Mouse (Mus musculus) forebrain, embryonic 14.5 days (tissue): ENCODE results near the gene Smpx. TPM values are rescaled to one million over a fixed set of nuclear protein-coding genes. Genes with fewer than 3 reads are reported as not detected.

Experiments used
- ATAC-seq: fragments of 200-750 bp; cut with Nextera tagmentation; 2 replicates; pipeline ENCODE4 v1.8.0; 2017; ENCODE audit warnings: mild to moderate bottlenecking, moderate library complexity
- DNase-seq: peaks from one replicate; pipeline ENCODE4 v3.0.0-alpha.2; 2015; ENCODE audit warnings: low spot score
- H3K27ac ChIP-seq: fragments of 300-500 bp; sonication (generic); 2 replicates; pipeline ENCODE4 v1.5.1; 2014; ENCODE audit warnings: low read depth, mild to moderate bottlenecking, control low read depth, low read length, moderate library complexity
- H3K27me3 ChIP-seq: fragments of 300-500 bp; sonication (generic); replicated peaks from 2 replicates; pipeline ENCODE4 v1.6.1; 2014; ENCODE audit warnings: low read length, control low read depth, mixed read lengths; ENCODE audit not compliant: control insufficient read depth, insufficient read depth
- H3K36me3 ChIP-seq: fragments of 300-500 bp; sonication (generic); 2 replicates; pipeline ENCODE4 v1.6.1; 2014; ENCODE audit warnings: low read length, control low read depth; ENCODE audit not compliant: control insufficient read depth, insufficient read depth
- H3K4me1 ChIP-seq: fragments of 300-500 bp; sonication (generic); 2 replicates; pipeline ENCODE4 v1.6.1; 2014; ENCODE audit warnings: antibody characterized with exemption, low read length, control low read depth; ENCODE audit not compliant: control insufficient read depth, insufficient read depth
- H3K4me2 ChIP-seq: fragments of 300-500 bp; sonication (generic); 2 replicates; pipeline ENCODE4 v1.6.1; 2014; ENCODE audit warnings: mild to moderate bottlenecking, control low read depth, low read length
- H3K4me3 ChIP-seq: fragments of 300-500 bp; sonication (generic); 2 replicates; pipeline ENCODE4 v1.5.1; 2014; ENCODE audit warnings: low read depth, low read length, control low read depth
- H3K9ac ChIP-seq: fragments of 300-500 bp; sonication (generic); 2 replicates; pipeline ENCODE4 v1.6.1; 2014; ENCODE audit warnings: mild to moderate bottlenecking, low read length, control low read depth, moderate library complexity
- H3K9me3 ChIP-seq: fragments of 300-500 bp; sonication (generic); replicated peaks from 2 replicates; pipeline ENCODE4 v1.6.1; 2016; ENCODE audit warnings: low read length, control low read depth, mixed read lengths; ENCODE audit not compliant: control insufficient read depth
- WGBS: fragments of 180-500 bp; shearing (Covaris S2); extraction: QIAGEN DNeasy Blood & Tissue Kit; methylation state at CpG from one replicate; pipeline ENCODE4 v1.1.7; 2014; 5-methylcytosine and 5-hydroxymethylcytosine counted together
- polyA plus RNA-seq: library from polyadenylated mRNA; unstranded; fragments of >200 nt; fragmentation: Nextera tagmentation; extraction: Ambion mirVana; gene quantifications from 2 replicates; pipeline ENCODE4 v1.2.1, GENCODE M21; 2014

Gene Smpx
- not detected in 2 replicates for polyA plus RNA-seq

DNA sequence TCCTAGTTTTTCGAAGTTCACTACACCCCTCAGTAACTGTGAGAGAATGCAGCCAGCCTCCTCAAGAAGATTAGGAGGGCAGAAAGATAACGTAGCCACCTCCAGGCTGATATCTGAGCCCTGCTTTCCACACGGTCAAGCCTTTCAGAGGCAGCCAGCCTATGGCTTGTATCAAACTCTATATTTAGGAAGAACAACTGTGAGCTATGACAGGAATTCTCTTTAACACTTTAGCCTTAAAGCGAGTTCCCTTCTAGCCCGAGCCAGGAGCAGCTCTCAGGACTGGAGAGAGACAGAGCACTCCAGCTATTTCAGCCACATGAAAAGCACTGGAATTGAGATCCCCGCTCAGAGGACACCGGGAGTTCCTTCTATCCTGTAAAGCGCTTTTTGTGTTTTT is at the start of gene Smpx:
TSS of gene Smpx (plus strand) at position 49 of the 400 bp plus-strand sequence.
- WGBS = 72% methylated on average over 8 of the region's 8 CpGs
- H3K27ac ChIP-seq = no peak within 1 kb of the TSS
- H3K27me3 ChIP-seq = no peaks in the 10 kb centered on the region
- H3K9me3 ChIP-seq = no peaks in the 10 kb centered on the region
- no peak within 1 kb of the TSS for H3K4me2 ChIP-seq
- no peaks in the 10 kb centered on the region for H3K36me3 ChIP-seq
- no peak within 1 kb of the TSS for H3K4me3 ChIP-seq
- no peaks in the 10 kb centered on the region for H3K4me1 ChIP-seq
- ATAC-seq = no peak
- no peak within 1 kb of the TSS for H3K9ac ChIP-seq
- no peak for DNase-seq

DNA sequence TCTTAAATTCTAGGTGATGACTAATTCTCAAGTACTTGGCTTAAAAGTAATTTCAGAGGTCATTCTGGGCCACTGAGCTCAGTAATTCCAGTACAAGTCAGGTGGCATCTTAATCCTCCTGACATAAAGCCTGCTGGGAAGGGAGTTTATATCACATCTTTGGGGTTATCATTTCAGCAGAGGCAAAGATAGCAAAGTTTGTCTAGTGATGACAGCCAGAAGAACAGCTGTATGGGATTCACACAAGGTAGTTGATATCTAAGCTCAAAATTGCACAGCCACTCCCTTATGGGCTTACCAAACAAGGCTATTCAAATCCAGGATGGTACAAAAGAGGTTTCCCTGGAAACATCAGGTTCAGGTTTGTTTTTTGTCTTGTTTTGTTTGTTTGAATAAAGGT is 43.7 kb upstream of the Smpx start:
- H3K36me3 ChIP-seq = no peaks in the 10 kb centered on the region
- H3K4me3 ChIP-seq = no peak overlapping the region
- ATAC-seq (no peak), DNase-seq (no peak)
- no peak overlapping the region for H3K4me2 ChIP-seq
- no peak overlapping the region for H3K27ac ChIP-seq
- no peak overlapping the region for H3K9ac ChIP-seq
- no peaks in the 10 kb centered on the region for H3K4me1 ChIP-seq
- H3K27me3 ChIP-seq = no peaks in the 10 kb centered on the region
- H3K9me3 ChIP-seq = no peaks in the 10 kb centered on the region

DNA sequence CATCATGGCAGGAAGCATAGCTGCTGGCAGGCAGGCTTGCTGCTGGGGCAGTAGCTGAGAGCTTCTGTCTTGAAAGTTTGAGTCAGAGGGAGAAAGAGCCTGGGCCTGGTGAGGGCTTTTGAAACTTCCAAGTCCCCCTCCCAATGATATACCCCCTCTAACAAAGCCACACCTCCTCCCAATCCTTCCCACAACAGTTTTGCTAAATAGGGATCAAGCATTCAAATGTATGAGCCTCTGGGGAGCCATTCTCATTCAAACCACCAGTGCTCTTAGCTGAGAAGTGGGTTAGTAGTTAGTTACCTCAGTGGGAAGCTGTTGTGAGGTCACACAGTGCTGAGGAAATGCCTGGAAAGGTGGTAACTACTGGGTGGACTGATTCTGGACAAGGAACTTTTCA is 41.4 kb upstream of the Smpx start:
- Histone ChIP-seq H3K27ac (no peak overlapping the region), H3K4me1 (no peaks in the 10 kb centered on the region), H3K4me3 (no peak overlapping the region), H3K9me3 (no peaks in the 10 kb centered on the region), H3K4me2 (no peak overlapping the region), H3K27me3 (no peaks in the 10 kb centered on the region), H3K36me3 (no peaks in the 10 kb centered on the region), H3K9ac (no peak overlapping the region)
- no peak for ATAC-seq
- DNase-seq = no peak

DNA sequence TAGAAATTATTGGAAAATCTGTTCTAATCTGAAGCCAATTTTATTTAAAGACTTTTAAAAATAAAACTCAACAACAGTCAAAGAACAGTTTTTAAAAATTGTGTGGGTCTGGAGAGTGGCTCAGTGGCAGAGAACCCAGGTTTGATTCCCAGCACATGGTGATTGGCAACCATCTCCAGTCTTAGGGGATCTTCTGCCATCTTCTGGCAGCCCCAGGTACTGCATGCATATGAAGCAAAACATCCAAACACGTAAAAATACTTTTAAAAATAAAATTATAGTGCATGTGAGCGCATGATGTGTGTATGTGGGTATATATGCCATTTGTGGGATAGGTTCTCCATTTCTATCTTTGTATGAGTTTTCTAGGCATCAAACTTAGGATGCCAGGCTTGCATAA is 26.9 kb upstream of the Smpx start:
- H3K9ac ChIP-seq = no peak overlapping the region
- H3K9me3 ChIP-seq = no peaks in the 10 kb centered on the region
- H3K4me3 ChIP-seq = no peak overlapping the region
- no peak overlapping the region for H3K27ac ChIP-seq
- no peaks in the 10 kb centered on the region for H3K36me3 ChIP-seq
- no peaks in the 10 kb centered on the region for H3K27me3 ChIP-seq
- no peak for ATAC-seq
- DNase-seq = no peak
- no peaks in the 10 kb centered on the region for H3K4me1 ChIP-seq
- no peak overlapping the region for H3K4me2 ChIP-seq
- WGBS = 71% methylated on average over 2 of the region's 2 CpGs

DNA sequence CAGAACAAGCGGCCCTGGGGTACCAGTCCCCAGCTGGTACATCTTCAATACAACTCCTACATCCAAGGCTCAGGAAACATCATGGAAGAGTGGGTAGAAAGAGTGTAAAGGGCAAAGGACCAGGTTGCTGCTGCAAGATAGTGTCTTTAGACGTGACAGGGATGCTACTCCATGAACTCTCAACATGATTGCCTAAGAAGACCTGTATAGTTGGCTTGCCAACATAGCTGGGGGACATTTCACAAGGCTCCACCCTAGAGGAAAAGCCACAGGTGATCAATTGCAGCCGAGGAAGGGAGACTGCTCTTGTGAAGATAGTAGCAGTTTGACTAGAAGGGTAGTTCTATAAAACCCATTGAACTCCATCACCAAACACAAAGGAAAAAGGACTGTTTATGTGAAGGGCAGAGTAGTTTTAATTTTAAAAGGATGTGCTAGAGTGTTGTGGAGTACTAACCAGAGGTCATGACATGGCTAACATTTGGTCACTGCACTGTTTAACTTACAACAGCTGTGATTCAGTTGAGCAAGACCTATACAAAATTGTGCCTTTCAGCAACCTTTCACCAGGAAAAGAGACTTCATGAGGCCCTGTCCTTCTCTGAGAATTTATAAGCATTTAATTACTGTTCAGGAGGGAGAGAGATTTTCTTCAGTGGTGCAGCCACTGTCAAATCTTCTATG is 23.9 kb upstream of the Smpx start:
- 66% methylated on average over 3 of the region's 3 CpGs for WGBS
- H3K27me3 ChIP-seq = no peaks in the 10 kb centered on the region
- no peak overlapping the region for H3K4me3 ChIP-seq
- H3K27ac ChIP-seq = no peak overlapping the region
- no peak overlapping the region for H3K9ac ChIP-seq
- ATAC-seq = no peak
- no peak overlapping the region for H3K4me2 ChIP-seq
- H3K36me3 ChIP-seq = no peaks in the 10 kb centered on the region
- H3K4me1 ChIP-seq = no peaks in the 10 kb centered on the region
- DNase-seq = no peak
- no peaks in the 10 kb centered on the region for H3K9me3 ChIP-seq

DNA sequence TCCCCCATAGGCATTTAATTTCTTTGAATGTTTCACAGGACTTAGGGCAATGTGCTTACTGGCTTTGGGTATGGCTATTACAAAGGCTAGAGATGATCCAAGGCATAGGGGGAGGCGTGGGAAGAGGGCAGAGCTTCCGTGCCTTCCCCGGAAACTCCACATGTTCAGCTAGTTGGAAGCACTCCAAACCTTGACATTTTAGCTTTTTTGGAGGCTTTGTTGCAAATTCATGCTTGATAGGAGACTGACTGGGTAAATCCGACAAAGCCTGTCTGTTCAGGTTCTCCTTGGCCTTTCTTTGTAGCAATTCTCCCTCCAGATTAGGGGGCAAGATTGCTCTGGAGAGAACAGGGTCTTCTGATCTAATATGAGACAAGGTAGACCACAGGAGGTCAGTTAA is 7.5 kb upstream of the Smpx start:
- ATAC-seq = no peak
- no peak overlapping the region for H3K9ac ChIP-seq
- no peak overlapping the region for H3K4me2 ChIP-seq
- H3K4me3 ChIP-seq = no peak overlapping the region
- no peak for DNase-seq
- H3K36me3 ChIP-seq = no peaks in the 10 kb centered on the region
- no peaks in the 10 kb centered on the region for H3K9me3 ChIP-seq
- H3K27me3 ChIP-seq = no peaks in the 10 kb centered on the region
- H3K4me1 ChIP-seq = no peaks in the 10 kb centered on the region
- H3K27ac ChIP-seq = no peak overlapping the region
- WGBS = 61% methylated on average over 4 of the region's 4 CpGs

DNA sequence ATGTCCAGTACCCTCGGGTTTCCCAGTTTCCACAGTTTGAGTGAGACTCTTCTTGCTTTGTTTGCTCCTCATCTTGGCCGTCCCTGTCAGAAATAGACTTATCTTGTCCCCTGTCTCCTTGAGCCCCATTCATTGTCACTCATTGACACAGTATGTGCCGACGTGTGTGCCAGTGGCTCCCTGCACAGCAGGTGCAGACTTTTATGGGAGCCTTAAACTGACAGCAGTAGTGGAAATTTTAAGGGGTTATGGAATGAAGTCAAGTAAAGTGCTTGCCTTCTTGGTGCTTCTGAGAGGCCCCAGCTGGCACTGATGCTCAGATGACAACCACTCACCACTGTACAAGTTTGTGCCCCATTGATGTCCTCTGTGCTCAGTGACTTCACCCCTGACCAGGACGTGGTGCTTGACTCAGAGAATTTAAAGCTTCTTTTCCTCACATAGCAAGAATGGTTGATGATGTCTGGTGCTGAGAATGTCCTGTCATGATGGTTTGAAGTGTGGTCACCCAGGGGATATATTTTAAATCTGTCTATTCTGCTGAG is 1.0 kb upstream of the Smpx start:
- Histone ChIP-seq H3K4me3 (no peak overlapping the region), H3K9me3 (no peaks in the 10 kb centered on the region), H3K4me2 (no peak overlapping the region), H3K4me1 (no peaks in the 10 kb centered on the region), H3K9ac (no peak overlapping the region), H3K27ac (no peak overlapping the region), H3K36me3 (no peaks in the 10 kb centered on the region), H3K27me3 (no peaks in the 10 kb centered on the region)
- WGBS = 85% methylated on average over 5 of the region's 5 CpGs
- DNase-seq = no peak
- no peak for ATAC-seq

DNA sequence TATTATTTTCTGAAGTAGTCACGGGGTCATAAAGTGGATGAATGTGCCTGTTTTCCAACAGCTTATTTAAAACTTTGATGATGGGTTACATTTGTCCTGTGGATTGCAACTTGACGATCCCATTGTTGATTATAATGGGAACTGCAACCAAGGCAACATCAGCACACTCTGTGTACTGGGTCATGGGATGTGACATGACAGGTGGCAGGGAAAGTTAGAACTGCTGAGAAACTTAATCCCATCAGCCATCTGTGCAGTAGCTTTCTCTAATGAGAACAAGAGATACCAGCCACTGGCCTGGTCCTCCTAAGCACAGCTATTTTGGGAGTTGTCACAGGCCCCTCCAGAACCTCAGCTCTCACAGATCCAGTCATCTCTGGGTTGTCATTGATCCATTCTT is 8.5 kb downstream of the Smpx start:
- H3K27me3 ChIP-seq = no peaks in the 10 kb centered on the region
- no peak overlapping the region for H3K9ac ChIP-seq
- no peak for ATAC-seq
- no peak for DNase-seq
- H3K36me3 ChIP-seq = no peaks in the 10 kb centered on the region
- no peaks in the 10 kb centered on the region for H3K4me1 ChIP-seq
- WGBS = 80% methylated on average over 2 of the region's 2 CpGs
- no peak overlapping the region for H3K4me3 ChIP-seq
- H3K4me2 ChIP-seq = no peak overlapping the region
- H3K27ac ChIP-seq = no peak overlapping the region
- H3K9me3 ChIP-seq = no peaks in the 10 kb centered on the region

DNA sequence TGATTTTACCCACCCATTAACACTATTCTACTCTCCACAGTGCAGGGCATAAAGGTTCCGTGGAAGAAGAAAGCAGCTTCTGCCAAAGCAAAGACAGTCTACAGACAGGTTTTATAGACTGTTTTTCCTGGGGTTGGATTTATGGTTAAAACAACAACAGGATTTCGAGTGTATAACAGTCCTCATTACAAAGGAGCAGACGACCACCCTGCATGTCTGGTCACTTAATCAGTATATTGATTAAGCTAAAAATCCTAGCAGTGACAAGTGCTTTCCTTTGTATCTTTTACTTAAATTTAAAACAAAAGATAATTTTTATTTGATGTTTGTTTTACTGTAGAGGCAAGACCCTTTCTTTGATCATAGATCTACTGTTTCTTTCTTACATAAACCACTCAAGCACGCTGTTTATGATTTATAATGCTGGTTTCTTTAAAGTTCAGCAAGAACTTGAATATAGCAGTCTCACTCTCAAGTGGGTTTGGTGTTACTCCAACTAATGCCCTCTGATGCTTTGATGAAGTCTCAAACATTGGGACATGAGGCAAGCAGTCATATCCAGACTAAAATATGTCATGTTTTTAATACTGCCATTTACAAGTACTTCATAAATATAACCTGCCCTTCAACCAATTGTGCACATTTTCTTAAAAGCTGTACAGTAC is 10.0 kb downstream of the Smpx start:
- Histone ChIP-seq H3K27me3 (no peaks in the 10 kb centered on the region), H3K4me3 (no peak overlapping the region), H3K36me3 (no peaks in the 10 kb centered on the region), H3K9ac (no peak overlapping the region), H3K27ac (no peak overlapping the region), H3K4me1 (no peaks in the 10 kb centered on the region), H3K4me2 (no peak overlapping the region), H3K9me3 (no peaks in the 10 kb centered on the region)
- ATAC-seq = no peak
- DNase-seq = no peak
- WGBS = 63% methylated on average over 4 of the region's 4 CpGs
